Mouse (Mus musculus) hindbrain, embryonic 16.5 days (tissue): Measurements from ENCODE around the gene Bmper. TPM values are rescaled to one million over a fixed set of nuclear protein-coding genes. Genes with fewer than 3 reads are reported as not detected.

ENCODE experiments used
- ATAC-seq: fragments of 200-750 bp; cut with Nextera tagmentation; 2 replicates; pipeline ENCODE4 v1.8.0; 2017; ENCODE audit warnings: moderate TSS enrichment, moderate library complexity
- H3K27ac ChIP-seq: fragments of 300-500 bp; sonication (generic); 2 replicates; pipeline ENCODE4 v1.5.1; 2014; ENCODE audit warnings: low read depth, mild to moderate bottlenecking, control low read depth, low read length, moderate library complexity
- H3K27me3 ChIP-seq: fragments of 300-500 bp; sonication (generic); replicated peaks from 2 replicates; pipeline ENCODE4 v1.6.1; 2014; ENCODE audit warnings: low read length; ENCODE audit not compliant: control insufficient read depth, insufficient read depth
- H3K36me3 ChIP-seq: fragments of 300-500 bp; sonication (generic); 2 replicates; pipeline ENCODE4 v1.6.1; 2014; ENCODE audit warnings: mild to moderate bottlenecking, low read length, moderate library complexity, mixed read lengths; ENCODE audit not compliant: control insufficient read depth, insufficient read depth
- H3K4me1 ChIP-seq: fragments of 300-500 bp; sonication (generic); 2 replicates; pipeline ENCODE4 v1.6.1; 2014; ENCODE audit warnings: low read depth, low read length; ENCODE audit not compliant: control insufficient read depth, insufficient read depth
- H3K4me2 ChIP-seq: fragments of 300-500 bp; sonication (generic); 2 replicates; pipeline ENCODE4 v1.6.1; 2014; ENCODE audit warnings: mild to moderate bottlenecking, low read length, control low read depth, moderate library complexity
- H3K4me3 ChIP-seq: fragments of 300-500 bp; sonication (generic); 2 replicates; pipeline ENCODE4 v1.5.1; 2014; ENCODE audit warnings: mild to moderate bottlenecking, low read length, control low read depth, moderate library complexity
- H3K9ac ChIP-seq: fragments of 300-500 bp; sonication (generic); 2 replicates; pipeline ENCODE4 v1.6.1; 2014; ENCODE audit warnings: low read depth, mild to moderate bottlenecking, control low read depth, low read length, moderate library complexity
- H3K9me3 ChIP-seq: fragments of 300-500 bp; sonication (generic); 2 replicates; pipeline ENCODE4 v1.6.1; 2014; ENCODE audit warnings: mild to moderate bottlenecking, low read length, moderate library complexity; ENCODE audit not compliant: control insufficient read depth
- WGBS: fragments of 180-500 bp; shearing (Covaris S2); extraction: QIAGEN DNeasy Blood & Tissue Kit; methylation state at CpG from one replicate; pipeline ENCODE4 v1.1.7; 2014; 5-methylcytosine and 5-hydroxymethylcytosine counted together
- polyA plus RNA-seq: library from polyadenylated mRNA; unstranded; fragments of >200 nt; fragmentation: Nextera tagmentation; extraction: Ambion mirVana; gene quantifications from 2 replicates; pipeline ENCODE4 v1.2.1, GENCODE M21; 2015

The Bmper gene
- polyA plus RNA-seq, 1 experiment from 2014 or later = 8.7 TPM

- H3K4me3 ChIP-seq = no peak overlapping the region
- no peaks in the 10 kb centered on the region for H3K36me3 ChIP-seq
- H3K9me3 ChIP-seq = no peaks in the 10 kb centered on the region
- WGBS = 65% methylated on average over 4 of the region's 4 CpGs
- H3K27ac ChIP-seq = no peak overlapping the region
- H3K4me2 ChIP-seq = no peak overlapping the region
- no peak for ATAC-seq
- no peaks in the 10 kb centered on the region for H3K4me1 ChIP-seq
- no peak overlapping the region for H3K9ac ChIP-seq
- H3K27me3 ChIP-seq = no peaks in the 10 kb centered on the region
These were observed 83.3 kb downstream of the Bmper start for GRCm38 (mm10) chr9:23306226-23306625.

DNA sequence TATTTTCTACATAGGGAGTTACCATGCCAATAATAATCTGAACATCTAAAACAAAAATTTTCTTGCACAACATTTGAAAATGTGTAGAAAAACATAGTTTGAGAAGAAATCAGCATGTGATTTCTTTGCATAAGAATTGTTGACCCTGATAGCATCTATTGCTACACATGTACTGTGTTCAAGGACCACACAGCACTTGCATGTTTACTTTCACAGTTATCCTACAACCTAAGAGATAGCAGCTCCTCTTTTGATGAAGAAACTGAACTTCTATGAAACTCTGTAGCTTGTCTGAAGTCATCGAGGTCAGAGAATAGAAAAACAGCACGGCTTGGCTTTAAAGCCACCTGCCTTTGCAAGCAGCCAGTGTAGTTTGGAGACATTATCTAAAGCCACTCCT is 85.0 kb downstream of the Bmper start:
- H3K4me1 ChIP-seq = no peaks in the 10 kb centered on the region
- no peak overlapping the region for H3K4me2 ChIP-seq
- no peaks in the 10 kb centered on the region for H3K27me3 ChIP-seq
- no peak for ATAC-seq
- H3K27ac ChIP-seq = no peak overlapping the region
- H3K9ac ChIP-seq = no peak overlapping the region
- no peaks in the 10 kb centered on the region for H3K36me3 ChIP-seq
- H3K4me3 ChIP-seq = no peak overlapping the region
- WGBS = 92% methylated on average over 2 of the region's 2 CpGs
- H3K9me3 ChIP-seq = no peaks in the 10 kb centered on the region

DNA sequence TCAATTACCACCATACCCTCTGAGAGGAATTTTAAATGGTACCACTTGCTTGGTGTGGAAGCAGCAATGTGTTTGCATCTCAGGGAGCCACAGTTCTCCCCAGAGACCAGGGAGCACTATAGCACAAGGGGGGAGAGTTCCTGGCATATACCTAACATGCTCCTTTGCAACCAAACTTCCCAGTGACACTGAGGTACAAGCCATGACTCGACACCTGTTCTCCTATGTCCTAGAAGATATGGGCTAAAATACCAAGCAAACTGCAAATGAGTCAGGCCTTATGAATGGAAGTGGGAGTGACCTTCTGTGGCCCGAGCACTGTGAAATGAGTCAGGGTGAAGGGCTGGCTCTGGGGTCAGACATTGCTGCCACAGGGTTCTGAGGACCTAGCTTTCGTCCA is 88.1 kb downstream of the Bmper start:
- Histone ChIP-seq H3K9me3 (no peaks in the 10 kb centered on the region), H3K36me3 (no peaks in the 10 kb centered on the region), H3K27ac (no peak overlapping the region), H3K4me3 (no peak overlapping the region), H3K9ac (no peak overlapping the region), H3K27me3 (no peaks in the 10 kb centered on the region), H3K4me2 (no peak overlapping the region), H3K4me1 (no peaks in the 10 kb centered on the region)
- ATAC-seq = no peak
- 88% methylated on average over 3 of the region's 3 CpGs for WGBS

DNA sequence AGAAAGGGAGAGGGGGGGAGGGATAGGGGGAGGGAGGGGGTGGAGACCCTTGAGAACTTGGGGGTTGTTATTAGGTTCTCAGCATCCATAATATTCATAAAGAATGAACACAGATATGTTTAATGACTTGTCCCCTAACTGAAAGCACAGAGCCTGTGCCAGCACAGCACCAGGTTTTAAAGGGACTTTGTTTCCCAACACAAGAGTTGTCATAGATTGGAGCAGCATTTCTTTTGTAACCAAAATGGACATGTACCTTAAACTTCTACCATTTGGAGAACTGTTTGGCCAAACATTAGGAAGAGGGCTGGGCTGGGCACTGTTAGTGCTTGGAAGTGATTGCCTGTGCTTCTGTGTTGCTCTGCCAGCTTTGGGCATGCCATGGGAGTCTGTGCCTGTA is 89.1 kb downstream of the Bmper start:
- H3K4me2 ChIP-seq = no peak overlapping the region
- no peak overlapping the region for H3K27ac ChIP-seq
- no peak overlapping the region for H3K4me3 ChIP-seq
- H3K9me3 ChIP-seq = no peaks in the 10 kb centered on the region
- no peaks in the 10 kb centered on the region for H3K27me3 ChIP-seq
- H3K9ac ChIP-seq = no peak overlapping the region
- H3K4me1 ChIP-seq = no peaks in the 10 kb centered on the region
- ATAC-seq = no peak
- H3K36me3 ChIP-seq = no peaks in the 10 kb centered on the region

DNA sequence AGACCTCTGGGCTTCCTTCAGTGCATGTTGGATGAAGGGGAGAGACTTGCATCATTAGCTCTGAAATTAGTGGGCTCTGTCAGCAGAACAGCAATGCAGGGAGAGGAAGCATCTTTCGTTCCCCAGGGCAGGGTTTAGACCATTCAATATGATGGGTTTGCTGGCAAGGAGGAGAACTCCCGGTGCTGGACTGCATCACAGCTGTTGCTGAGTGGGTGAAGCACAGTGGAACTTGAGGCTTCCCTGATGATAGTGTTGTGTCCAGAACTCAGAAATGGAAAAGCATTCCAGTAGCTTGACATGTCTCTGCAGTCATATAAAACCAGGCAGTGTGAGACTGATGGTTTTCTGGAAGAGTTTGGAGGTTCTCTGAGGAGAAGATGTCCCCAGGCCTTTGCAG is 90.0 kb downstream of the Bmper start:
- H3K4me2 ChIP-seq = no peak overlapping the region
- H3K4me3 ChIP-seq = no peak overlapping the region
- WGBS = 62% methylated on average over 2 of the region's 2 CpGs
- no peak overlapping the region for H3K9ac ChIP-seq
- H3K4me1 ChIP-seq = no peaks in the 10 kb centered on the region
- no peaks in the 10 kb centered on the region for H3K36me3 ChIP-seq
- no peak for ATAC-seq
- H3K27ac ChIP-seq = no peak overlapping the region
- H3K27me3 ChIP-seq = no peaks in the 10 kb centered on the region
- H3K9me3 ChIP-seq = no peaks in the 10 kb centered on the region

GRCm38 (mm10) chr9:23315631-23316330 is 92.9 kb downstream of the Bmper start:
- Histone ChIP-seq H3K27me3 (no peaks in the 10 kb centered on the region), H3K9me3 (no peaks in the 10 kb centered on the region), H3K9ac (no peak overlapping the region), H3K27ac (no peak overlapping the region), H3K4me3 (no peak overlapping the region), H3K4me2 (no peak overlapping the region), H3K36me3 (no peaks in the 10 kb centered on the region), H3K4me1 (no peaks in the 10 kb centered on the region)
- 91% methylated on average over 5 of the region's 5 CpGs for WGBS
- ATAC-seq = no peak

DNA sequence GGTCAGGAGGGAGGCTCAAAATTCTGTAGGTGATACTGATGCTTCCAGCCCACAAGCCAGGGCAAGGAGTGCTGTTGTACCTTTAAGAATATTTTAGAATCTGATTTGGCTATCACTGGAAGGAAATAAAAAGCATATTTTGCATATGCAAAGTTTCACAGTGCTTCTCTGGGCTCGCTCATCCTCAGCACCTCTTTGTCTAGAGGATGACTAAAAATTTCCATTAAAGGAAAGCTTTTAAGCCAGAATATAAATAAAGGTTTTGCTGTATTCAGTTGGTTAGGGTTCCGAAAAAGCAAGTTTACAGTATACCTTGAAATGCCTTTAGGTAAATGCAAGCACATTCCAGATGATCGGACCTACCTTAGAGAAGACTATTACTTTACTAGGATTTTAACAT is 105.0 kb downstream of the Bmper start:
- H3K36me3 ChIP-seq = no peaks in the 10 kb centered on the region
- no peak overlapping the region for H3K4me3 ChIP-seq
- H3K4me2 ChIP-seq = no peak overlapping the region
- H3K27ac ChIP-seq = no peak overlapping the region
- no peaks in the 10 kb centered on the region for H3K4me1 ChIP-seq
- no peaks in the 10 kb centered on the region for H3K9me3 ChIP-seq
- no peak for ATAC-seq
- 86% methylated on average over 3 of the region's 3 CpGs for WGBS
- no peak overlapping the region for H3K9ac ChIP-seq
- H3K27me3 ChIP-seq = no peaks in the 10 kb centered on the region

DNA sequence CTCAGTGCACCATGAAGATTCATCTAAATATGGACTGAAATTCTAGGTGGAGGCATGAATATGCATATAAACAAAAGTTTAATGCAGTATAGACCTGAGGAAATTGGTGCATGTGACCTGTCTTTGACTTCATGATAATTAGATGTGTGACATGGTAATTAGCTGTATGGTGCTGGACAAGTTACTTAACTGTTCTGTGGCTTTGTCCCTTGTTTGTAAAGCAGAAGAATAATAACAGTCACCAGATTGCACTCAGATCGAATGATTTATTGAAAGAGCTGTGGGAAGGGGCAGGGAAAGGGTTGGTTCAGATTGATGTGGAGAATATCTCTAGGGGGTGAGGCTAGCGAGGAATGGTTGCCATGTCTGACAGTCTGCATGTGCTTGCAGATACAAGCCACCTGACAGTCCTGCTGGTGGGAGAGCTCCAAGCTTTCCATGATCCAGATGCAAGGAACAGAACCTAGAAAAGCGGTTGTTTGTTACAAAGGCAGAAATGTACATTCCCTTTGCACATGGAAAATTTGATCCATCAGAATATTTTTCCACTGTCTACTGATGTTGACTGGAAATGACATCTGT is 110.3 kb downstream of the Bmper start:
- Histone ChIP-seq H3K9me3 (no peaks in the 10 kb centered on the region), H3K9ac (no peak overlapping the region), H3K27ac (no peak overlapping the region), H3K27me3 (no peaks in the 10 kb centered on the region), H3K4me1 (no peaks in the 10 kb centered on the region), H3K36me3 (no peaks in the 10 kb centered on the region), H3K4me2 (no peak overlapping the region), H3K4me3 (no peak overlapping the region)
- no peak for ATAC-seq
- 42% methylated on average over 3 of the region's 3 CpGs for WGBS

DNA sequence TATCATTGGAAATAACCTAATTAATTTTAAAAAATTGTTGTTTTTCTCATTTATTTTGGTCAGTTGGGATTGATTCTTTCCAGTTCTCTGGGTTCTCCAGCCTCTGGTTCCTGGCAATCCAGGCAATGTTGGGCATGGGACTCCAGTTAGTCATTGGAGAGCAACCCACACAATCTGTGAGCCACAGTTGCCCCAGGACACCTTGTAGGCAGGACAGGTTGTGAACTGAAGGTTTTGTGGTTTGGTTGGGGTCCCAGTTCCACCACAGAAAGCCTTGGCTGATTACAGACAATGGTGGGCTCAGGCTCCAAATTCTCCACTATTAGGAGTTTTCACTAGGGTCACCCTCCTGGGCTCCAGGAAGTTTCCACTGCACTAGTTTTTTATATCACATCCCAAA is 117.7 kb downstream of the Bmper start:
- H3K4me3 ChIP-seq = no peak overlapping the region
- no peak overlapping the region for H3K27ac ChIP-seq
- H3K36me3 ChIP-seq = no peaks in the 10 kb centered on the region
- no peaks in the 10 kb centered on the region for H3K27me3 ChIP-seq
- H3K9me3 ChIP-seq = no peaks in the 10 kb centered on the region
- ATAC-seq = no peak
- no peak overlapping the region for H3K9ac ChIP-seq
- H3K4me2 ChIP-seq = no peak overlapping the region
- H3K4me1 ChIP-seq = no peaks in the 10 kb centered on the region
